Mouse (Mus musculus): ENCODE results near the gene St8sia6. TPM values are rescaled to one million over a fixed set of nuclear protein-coding genes. Genes with fewer than 3 reads are reported as not detected.
A peak's percentile ranks its signal among the peaks of the same experiment; 100 is the strongest.
"Not testable (repeated sequence)": the region's sequence is repeated elsewhere in the genome, so short reads cannot be mapped to it uniquely, and the experiment has no call there.

Gene St8sia6
- polyA plus RNA-seq, 1 experiment = 2.0 TPM

DNA sequence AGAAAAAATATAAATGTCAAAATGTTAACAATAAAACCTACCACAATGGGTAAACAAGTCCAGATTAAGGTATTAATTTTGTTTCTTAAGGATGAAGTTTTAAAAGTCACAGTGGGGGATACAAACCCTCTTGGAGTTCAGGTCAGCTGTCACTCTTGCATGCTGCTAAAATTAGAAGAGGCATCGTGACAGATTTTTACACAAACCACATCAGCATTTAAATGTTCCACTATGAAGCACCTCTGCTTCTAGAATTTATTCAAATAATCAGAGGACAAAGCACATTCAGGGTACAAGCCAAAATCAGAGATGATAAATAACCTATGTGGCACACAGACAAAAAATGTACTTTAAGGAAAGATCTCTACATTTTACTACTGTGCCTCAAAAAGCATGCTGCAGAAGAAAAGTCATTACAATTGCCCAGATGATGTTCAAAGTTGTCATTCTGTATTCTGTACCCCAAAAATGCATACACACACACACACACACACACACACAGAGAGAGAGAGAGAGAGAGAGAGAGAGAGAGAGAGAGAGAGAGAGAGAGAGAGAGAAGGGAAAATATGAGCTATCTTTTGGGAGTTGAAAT lies 7.2 kb downstream of the St8sia6 start:
- WGBS = 23% methylated on average over 1 of the region's 1 CpGs

DNA sequence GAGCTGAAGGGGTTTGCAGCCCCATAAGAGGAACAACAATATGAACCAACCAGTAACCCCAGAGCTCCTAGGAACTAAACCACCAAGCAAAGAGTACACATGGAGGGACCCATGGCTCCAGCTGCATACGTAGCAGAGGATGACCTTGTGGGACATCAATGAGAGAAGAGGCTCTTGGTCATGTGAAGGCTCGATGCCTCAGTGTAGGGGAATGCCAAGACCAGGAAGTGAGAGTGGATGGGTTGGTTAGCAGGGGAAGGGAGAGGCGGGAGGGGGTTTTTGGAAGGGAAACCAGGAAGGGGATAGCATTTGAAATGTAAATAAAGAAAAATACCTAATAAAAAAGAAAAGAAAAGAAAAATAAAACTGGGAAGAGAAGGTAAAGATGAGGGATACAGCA lies 7.9 kb downstream of the St8sia6 start:
- peak in 1 of 2 experiments; percentile 22 for DNase-seq (ENCODE audit: low read depth in 1 of 2, low spot score in 2 of 2)
- H3K4me3 ChIP-seq (ENCODE audit: extremely low read depth, insufficient read depth, insufficient read length); H3K27ac ChIP-seq (ENCODE audit: insufficient read depth, low read length); H3K36me3 ChIP-seq (ENCODE audit: control insufficient read depth, insufficient read depth, low read length); H3K27me3 ChIP-seq (ENCODE audit: control insufficient read depth, insufficient read depth, low read length); H3K4me1 ChIP-seq (ENCODE audit: control insufficient read depth, insufficient read depth, insufficient read length): not testable (repeated sequence)
- WGBS = 26% methylated on average over 3 of the region's 3 CpGs

More for the DNA sequence above, 7.2 kb downstream of the St8sia6 start:
- Histone ChIP-seq H3K36me3 (ENCODE audit: control insufficient read depth, insufficient read depth, low read length) (no peaks in the 10 kb centered on the region), H3K4me3 (ENCODE audit: extremely low read depth, insufficient read depth, insufficient read length) (no peak overlapping the region), H3K27ac (ENCODE audit: insufficient read depth, low read length) (no peak overlapping the region), H3K4me1 (ENCODE audit: control insufficient read depth, insufficient read depth, insufficient read length) (peaks cover 9% of the 10 kb centered on the region; the same call in 1 of the 2 replicates), H3K27me3 (ENCODE audit: control insufficient read depth, insufficient read depth, low read length) (no peaks in the 10 kb centered on the region)
- TF ChIP-seq CTCF (IDR thresholded peaks at IDR 0.05; ENCODE audit: extremely low read depth, insufficient read depth, insufficient read length, insufficient replicate concordance) (no peak), POLR2A (IDR thresholded peaks at IDR 0.05; ENCODE audit: low read depth, low read length) (no peak)
- no peak for DNase-seq (ENCODE audit: low read depth in 1 of 2, low spot score in 2 of 2)

DNA sequence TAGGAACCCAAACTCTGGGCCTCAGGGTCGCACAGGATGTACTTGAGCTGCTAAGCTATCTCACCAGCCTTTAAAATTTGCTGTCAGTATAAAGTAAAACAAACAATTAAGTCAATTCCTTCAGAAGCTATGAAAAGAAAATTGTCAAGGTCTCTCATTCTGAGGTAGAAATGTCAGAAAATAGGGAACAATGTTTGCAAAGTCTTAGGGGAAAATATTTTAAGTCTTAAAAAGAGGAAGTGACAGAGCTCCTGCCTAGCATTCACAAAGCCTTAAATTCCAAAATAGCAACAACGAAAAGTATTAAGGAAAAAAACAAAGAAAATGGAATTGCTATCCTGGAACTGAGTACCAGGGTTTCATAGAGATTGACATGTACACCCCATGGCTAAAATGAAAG lies 8.6 kb downstream of the St8sia6 start:
- no peak for TF ChIP-seq CTCF (IDR thresholded peaks at IDR 0.05; ENCODE audit: extremely low read depth, insufficient read depth, insufficient read length, insufficient replicate concordance)
- DNase-seq (ENCODE audit: low read depth in 1 of 2, low spot score in 2 of 2) = no peak
- WGBS = 17% methylated on average over 2 of the region's 2 CpGs
- Histone ChIP-seq H3K27ac (ENCODE audit: insufficient read depth, low read length) (peak overlapping the region; percentile 71), H3K27me3 (ENCODE audit: control insufficient read depth, insufficient read depth, low read length) (no peaks in the 10 kb centered on the region), H3K4me3 (ENCODE audit: extremely low read depth, insufficient read depth, insufficient read length) (no peak overlapping the region), H3K36me3 (ENCODE audit: control insufficient read depth, insufficient read depth, low read length) (no peaks in the 10 kb centered on the region), H3K4me1 (ENCODE audit: control insufficient read depth, insufficient read depth, insufficient read length) (peaks cover 9% of the 10 kb centered on the region; the same call in 1 of the 2 replicates)

DNA sequence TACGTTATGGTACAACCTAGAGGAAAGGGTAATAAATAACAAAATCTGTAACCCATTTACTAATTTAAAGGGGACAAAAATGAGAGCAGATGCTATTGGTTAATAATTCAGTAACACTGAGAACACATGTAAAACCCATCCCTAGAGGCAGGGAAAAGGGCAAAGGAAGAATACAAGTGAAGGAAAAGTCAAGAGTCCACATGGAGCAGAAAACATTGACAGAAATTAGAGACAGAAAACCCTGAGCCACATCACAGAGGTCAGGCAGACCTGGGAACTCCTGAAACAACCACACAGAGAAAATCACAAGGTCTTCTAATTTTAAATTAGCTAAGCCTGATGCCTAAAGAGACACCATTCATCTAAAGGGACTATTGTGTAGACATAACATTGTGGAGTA lies 9.4 kb downstream of the St8sia6 start:
- Histone ChIP-seq H3K27ac (ENCODE audit: insufficient read depth, low read length) (no peak overlapping the region), H3K36me3 (ENCODE audit: control insufficient read depth, insufficient read depth, low read length) (no peaks in the 10 kb centered on the region), H3K4me3 (ENCODE audit: extremely low read depth, insufficient read depth, insufficient read length) (no peak overlapping the region), H3K27me3 (ENCODE audit: control insufficient read depth, insufficient read depth, low read length) (no peaks in the 10 kb centered on the region), H3K4me1 (ENCODE audit: control insufficient read depth, insufficient read depth, insufficient read length) (peaks cover 7% of the 10 kb centered on the region; the same call in 1 of the 2 replicates)
- TF ChIP-seq POLR2A (IDR thresholded peaks at IDR 0.05; ENCODE audit: low read depth, low read length) (no peak), CTCF (IDR thresholded peaks at IDR 0.05; ENCODE audit: extremely low read depth, insufficient read depth, insufficient read length, insufficient replicate concordance) (no peak)
- WGBS = 94% methylated on average over 1 of the region's 1 CpGs
- DNase-seq (ENCODE audit: low read depth in 1 of 2, low spot score in 2 of 2) = no peak

DNA sequence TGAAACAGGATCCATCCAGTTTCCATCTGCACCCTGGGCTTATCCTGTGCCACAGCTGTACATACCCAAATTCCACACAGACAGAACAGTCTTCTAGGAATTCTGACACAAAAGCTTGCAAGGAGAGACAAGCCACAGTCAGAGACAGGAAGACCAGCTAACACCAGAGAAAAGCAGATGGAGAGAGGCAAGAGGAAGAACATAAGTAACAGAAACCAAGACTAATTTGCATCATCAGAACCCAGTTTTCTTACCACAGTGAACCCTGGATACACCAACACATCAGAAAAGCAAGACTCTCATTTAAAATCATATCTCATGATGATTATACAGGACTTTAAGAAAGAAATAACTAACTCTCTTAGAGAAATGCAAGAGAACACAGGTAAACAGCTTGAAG lies 16.8 kb downstream of the St8sia6 start:
- Histone ChIP-seq H3K4me3 (ENCODE audit: extremely low read depth, insufficient read depth, insufficient read length) (no peak overlapping the region), H3K36me3 (ENCODE audit: control insufficient read depth, insufficient read depth, low read length) (no peaks in the 10 kb centered on the region), H3K27me3 (ENCODE audit: control insufficient read depth, insufficient read depth, low read length) (no peaks in the 10 kb centered on the region), H3K27ac (ENCODE audit: insufficient read depth, low read length) (no peak overlapping the region), H3K4me1 (ENCODE audit: control insufficient read depth, insufficient read depth, insufficient read length) (peaks cover 5% of the 10 kb centered on the region; the same call in 1 of the 2 replicates)
- TF ChIP-seq POLR2A (IDR thresholded peaks at IDR 0.05; ENCODE audit: low read depth, low read length) (no peak), CTCF (IDR thresholded peaks at IDR 0.05; ENCODE audit: extremely low read depth, insufficient read depth, insufficient read length, insufficient replicate concordance) (no peak)
- no peak for DNase-seq (ENCODE audit: low read depth in 1 of 2, low spot score in 2 of 2)

DNA sequence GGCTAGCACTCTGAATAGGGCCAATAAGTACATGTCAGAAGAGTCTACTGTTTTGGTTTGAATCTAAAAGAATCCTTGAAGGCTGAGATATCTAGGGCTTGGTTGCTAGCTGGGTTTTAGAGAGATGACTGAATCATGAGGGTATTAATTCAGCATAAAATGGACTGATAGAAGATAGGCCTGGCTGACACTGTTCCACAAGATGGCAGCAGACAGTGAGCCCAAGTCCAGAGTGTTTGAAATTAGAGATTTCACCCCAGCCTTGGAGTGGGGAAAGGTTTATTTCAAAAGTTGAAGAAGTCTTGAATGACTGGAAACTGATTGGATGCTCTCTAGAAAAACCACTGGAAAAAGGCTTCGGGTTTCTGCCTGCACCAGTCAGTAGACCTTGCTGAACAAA lies 17.4 kb downstream of the St8sia6 start:
- Histone ChIP-seq H3K27me3 (ENCODE audit: control insufficient read depth, insufficient read depth, low read length) (no peaks in the 10 kb centered on the region), H3K36me3 (ENCODE audit: control insufficient read depth, insufficient read depth, low read length) (no peaks in the 10 kb centered on the region), H3K4me1 (ENCODE audit: control insufficient read depth, insufficient read depth, insufficient read length) (peaks cover 5% of the 10 kb centered on the region; the same call in 1 of the 2 replicates), H3K27ac (ENCODE audit: insufficient read depth, low read length) (no peak overlapping the region), H3K4me3 (ENCODE audit: extremely low read depth, insufficient read depth, insufficient read length) (no peak overlapping the region)
- TF ChIP-seq CTCF (IDR thresholded peaks at IDR 0.05; ENCODE audit: extremely low read depth, insufficient read depth, insufficient read length, insufficient replicate concordance) = peak; percentile 15; the same call in 1 of the 2 replicates
- no peak for TF ChIP-seq POLR2A (IDR thresholded peaks at IDR 0.05; ENCODE audit: low read depth, low read length)
- DNase-seq (ENCODE audit: low read depth in 1 of 2, low spot score in 2 of 2) = no peak
- 74% methylated on average over 1 of the region's 1 CpGs for WGBS

DNA sequence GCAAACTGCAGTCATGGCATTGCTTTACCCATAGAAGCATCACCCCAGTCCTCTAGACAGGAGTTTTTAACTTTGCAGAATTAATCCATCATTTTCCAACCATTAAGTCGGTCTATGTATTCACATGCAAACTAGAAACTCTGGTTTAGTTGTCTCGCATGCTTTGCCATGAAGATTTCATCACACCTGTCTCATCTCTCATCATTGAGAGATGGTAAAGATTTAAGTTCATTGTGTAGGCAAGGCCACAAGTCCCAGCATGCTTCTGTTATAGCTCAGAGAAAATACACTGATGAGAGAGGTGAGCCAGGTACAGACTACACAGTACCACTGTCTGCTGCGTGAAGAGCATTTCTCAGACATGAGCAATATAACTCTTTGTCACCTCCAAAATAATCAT lies 18.8 kb downstream of the St8sia6 start:
- Histone ChIP-seq H3K36me3 (ENCODE audit: control insufficient read depth, insufficient read depth, low read length) (no peaks in the 10 kb centered on the region), H3K4me1 (ENCODE audit: control insufficient read depth, insufficient read depth, insufficient read length) (peaks cover 5% of the 10 kb centered on the region; the same call in 1 of the 2 replicates), H3K4me3 (ENCODE audit: extremely low read depth, insufficient read depth, insufficient read length) (no peak overlapping the region), H3K27me3 (ENCODE audit: control insufficient read depth, insufficient read depth, low read length) (no peaks in the 10 kb centered on the region), H3K27ac (ENCODE audit: insufficient read depth, low read length) (no peak overlapping the region)
- WGBS = 90% methylated on average over 3 of the region's 3 CpGs
- TF ChIP-seq POLR2A (IDR thresholded peaks at IDR 0.05; ENCODE audit: low read depth, low read length) (no peak), CTCF (IDR thresholded peaks at IDR 0.05; ENCODE audit: extremely low read depth, insufficient read depth, insufficient read length, insufficient replicate concordance) (no peak)
- no peak for DNase-seq (ENCODE audit: low read depth in 1 of 2, low spot score in 2 of 2)

Measured in spleen, adult 2 months (tissue).